Mouse (Mus musculus): Measurements from ENCODE around the gene Gnai2.
"Not testable (repeated sequence)": the region's sequence is repeated elsewhere in the genome, so short reads cannot be mapped to it uniquely, and the experiment has no call there.

Gnai2 gene

DNA sequence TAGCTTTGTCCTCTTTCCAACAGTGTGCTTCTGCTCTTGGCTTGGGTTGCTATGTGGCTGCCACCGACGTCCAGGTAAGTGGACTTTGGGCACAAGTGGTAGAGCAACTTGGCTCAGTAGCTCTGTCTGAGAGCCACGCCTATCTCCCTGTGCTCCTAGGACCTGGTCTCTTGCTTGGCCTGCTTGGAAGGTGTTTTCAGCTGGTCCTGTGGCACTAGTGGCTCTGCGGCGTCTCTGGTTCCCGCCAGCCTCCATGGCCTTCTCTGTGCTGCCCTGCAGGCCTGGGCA is 44.5 kb downstream of the Gnai2 start:
- DNase-seq (ENCODE audit: extremely low spot score, low read depth, low spot score): no peak

DNA sequence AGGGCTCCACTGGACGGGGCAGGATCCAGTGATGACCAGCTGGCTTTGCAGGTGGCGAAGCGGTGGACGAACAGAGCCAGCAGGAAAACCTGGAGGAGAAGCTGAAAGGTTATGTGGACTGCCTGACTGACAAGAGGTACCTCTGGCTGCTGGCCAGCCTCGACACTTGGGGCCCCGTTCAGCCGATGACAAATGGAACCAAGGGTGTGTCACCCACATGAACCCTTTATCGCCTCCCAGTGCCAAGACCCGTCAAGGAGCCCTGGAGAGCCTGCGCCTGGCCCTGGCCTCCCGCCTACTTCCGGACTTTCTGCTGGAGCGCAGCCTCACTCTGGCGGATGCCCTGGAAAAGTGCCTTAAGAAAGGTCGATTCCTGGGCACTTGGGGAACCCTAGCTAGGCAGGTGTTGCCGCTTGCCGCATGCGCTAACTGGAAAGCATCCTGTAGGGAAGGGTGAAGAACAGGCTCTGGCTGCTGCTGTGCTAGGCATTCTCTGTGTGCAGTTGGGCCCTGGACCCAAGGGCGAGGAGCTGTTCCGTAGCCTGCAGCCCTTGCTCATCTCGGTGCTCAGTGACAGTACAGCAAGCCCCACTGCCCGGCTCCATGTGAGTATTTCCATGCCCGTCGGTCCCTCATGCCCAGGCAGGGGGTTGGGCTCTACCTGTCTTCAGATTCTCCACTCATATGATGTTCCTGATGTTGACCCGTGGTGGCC is 45.0 kb downstream of the Gnai2 start:
- no peak for DNase-seq (ENCODE audit: extremely low spot score, low read depth, low spot score)

DNA sequence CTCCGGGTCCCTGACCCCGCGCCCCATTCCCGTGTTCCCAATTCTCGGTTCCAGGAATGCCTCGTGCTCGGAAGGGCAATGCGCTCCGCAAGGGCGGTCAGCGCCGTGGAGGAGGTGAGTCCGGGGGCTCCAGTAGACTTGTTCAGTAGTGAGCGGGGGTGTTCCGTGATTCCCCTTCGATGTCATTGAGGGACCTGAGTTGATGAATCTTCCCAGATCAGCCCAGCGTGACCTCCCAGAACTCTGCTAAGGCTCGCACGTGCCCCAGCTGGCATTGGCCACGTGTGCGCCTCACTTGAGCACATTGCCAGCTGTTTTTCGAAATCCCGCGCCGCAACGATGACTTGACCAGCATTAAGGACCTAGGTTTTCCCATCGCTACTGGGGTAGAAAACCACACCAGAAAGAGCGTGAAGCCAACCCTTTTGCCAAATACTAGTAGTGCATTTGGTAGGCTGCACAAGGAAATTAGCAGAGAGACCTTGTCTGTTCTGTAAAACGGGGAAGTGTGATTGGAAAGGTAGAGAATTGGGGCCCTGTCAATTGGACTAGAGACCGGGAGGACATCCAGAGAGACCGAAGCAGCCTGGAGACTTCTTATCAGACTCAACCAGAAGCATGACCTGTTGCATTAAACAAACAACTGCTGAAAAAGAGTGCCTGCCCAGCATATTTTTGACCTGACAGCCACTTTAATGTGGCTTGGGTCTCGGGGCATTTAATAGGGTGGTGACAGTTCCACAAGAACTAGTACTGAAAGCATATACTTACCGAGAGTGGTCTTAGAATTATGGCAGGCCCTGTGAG is 47.1 kb downstream of the Gnai2 start:
- no peak for DNase-seq (ENCODE audit: extremely low spot score, low read depth, low spot score)

DNA sequence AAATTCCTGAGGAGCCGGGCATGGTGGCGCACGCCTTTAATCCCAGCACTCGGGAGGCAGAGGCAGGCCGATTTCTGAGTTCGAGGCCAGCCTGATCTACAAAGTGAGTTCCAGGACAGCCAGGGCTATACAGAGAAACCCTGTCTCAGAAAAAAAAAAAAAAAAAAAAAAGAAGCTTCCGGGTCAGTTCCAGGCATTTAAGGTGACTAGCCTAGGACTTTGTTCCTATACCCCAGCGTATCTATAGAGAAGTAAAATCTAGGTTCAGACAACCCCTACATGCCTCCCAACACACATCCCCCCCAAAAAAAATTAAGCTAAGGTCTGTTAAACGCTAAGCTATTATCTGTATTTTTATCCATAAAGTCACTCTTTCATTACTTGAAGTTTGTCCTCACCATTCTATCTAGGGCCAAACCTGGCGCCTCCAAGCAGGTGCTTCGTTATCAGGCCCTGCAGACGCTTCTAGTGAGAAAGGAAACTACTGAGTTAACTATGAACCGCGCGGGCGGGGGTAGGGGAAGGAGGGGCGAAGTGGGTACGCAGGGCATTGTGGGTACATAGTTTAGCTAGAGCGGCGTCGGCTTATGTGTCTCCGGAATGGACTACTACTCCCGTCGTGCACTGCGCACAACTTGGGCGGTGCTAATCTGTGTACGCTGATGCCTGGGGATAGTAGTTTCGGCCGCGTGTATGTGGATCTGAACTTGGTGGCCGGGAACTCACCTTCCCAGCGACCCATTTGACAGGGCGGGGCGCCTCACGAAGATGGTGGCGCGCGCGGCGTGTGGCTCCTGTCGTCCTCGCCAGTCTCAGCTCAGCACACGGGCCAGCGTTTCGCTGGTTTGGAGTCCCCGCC is 48.0 kb downstream of the Gnai2 start, which contains the start of gene Ifrd2:
Ifrd2 (plus strand) TSS at position 669 of the 859 bp plus-strand sequence.
- peak; percentile 92 for DNase-seq (ENCODE audit: extremely low spot score, low read depth, low spot score)

DNA sequence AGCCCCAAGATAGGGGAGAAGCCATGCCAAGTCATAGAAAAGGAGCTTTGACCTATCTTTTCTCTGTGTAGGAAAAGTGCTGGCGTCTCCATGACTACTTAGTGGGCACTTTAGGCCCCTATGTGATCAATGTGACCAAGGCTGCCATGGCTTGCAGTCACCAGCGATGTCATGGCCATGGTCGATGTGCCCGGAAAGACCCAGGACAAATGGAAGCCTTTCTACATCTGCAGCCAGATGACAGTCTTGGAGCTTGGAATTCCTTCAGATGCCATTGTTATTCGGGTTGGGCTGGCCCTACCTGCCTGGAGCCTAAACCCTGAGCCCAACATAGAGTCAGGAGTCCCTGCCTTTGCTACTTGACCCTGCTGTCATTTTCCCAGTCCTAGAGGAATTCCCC is 48.7 kb downstream of the Gnai2 start:
- no peak for DNase-seq (ENCODE audit: extremely low spot score, low read depth, low spot score)

DNA sequence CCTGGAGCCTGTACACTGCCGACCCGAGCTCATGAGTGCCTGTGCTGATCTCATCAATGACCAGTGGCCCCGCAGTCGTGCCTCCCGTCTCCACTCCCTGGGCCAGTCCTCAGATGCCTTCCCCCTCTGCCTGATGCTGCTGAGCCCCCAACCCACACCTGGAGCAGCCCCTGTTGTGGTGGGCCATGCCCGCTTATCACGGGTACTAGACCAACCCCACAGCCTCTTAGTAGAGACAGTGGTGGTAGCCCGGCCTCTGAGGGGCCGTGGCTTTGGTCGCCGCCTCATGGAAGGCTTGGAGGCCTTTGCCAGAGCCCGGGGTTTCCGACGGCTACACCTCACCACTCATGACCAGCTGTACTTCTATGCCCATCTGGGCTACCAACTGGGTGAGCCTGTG is 52.0 kb downstream of the Gnai2 start:
- no peak for DNase-seq (ENCODE audit: extremely low spot score, low read depth, low spot score)

DNA sequence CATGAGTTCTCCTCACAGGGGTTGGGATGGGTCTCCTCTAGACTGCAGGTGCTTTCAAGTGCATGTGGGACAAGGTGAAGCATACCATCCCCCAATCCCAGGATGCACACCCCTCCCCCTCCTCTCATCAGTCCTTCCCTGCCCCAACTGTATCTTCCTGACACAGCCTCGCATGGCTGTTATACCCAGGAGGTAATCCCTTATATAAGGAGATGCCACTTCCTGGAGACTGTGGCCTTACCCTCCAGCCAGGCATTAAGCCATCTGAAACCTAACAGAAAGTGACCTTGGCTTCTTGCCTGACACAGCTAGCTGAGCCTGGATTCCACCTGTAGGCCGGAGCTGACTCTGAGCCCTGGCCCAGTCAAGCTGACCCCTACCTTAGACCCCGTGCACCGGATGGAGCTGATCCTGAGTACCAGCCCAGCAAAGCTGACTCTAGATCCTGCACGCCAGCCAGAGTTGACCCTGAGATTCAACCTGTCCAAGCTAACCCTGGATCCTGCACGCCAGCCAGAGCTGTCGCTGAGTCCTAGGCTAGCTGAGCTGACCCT is 52.6 kb downstream of the Gnai2 start:
- no peak for DNase-seq (ENCODE audit: extremely low spot score, low read depth, low spot score)

DNA sequence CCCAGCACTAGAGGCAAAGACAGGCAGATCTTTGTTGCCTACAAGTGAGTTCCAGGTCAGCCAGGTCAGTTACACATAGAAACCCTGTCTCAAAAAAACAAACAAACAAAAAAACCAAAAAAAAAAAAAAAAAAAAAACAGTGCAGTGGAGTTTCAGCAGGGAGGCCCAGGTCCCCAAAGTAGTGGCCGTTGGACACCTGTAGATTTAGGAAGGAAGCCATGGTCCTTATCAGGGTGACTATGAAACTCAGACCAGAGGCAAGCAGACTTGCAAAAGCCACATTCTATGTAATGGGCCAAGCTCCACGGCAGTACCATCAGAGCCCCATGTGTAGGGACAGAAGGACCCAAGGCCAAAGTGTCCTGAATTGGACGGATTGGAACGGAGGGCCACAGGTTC is 53.6 kb downstream of the Gnai2 start:
- DNase-seq (ENCODE audit: extremely low spot score, low read depth, low spot score): no peak

DNA sequence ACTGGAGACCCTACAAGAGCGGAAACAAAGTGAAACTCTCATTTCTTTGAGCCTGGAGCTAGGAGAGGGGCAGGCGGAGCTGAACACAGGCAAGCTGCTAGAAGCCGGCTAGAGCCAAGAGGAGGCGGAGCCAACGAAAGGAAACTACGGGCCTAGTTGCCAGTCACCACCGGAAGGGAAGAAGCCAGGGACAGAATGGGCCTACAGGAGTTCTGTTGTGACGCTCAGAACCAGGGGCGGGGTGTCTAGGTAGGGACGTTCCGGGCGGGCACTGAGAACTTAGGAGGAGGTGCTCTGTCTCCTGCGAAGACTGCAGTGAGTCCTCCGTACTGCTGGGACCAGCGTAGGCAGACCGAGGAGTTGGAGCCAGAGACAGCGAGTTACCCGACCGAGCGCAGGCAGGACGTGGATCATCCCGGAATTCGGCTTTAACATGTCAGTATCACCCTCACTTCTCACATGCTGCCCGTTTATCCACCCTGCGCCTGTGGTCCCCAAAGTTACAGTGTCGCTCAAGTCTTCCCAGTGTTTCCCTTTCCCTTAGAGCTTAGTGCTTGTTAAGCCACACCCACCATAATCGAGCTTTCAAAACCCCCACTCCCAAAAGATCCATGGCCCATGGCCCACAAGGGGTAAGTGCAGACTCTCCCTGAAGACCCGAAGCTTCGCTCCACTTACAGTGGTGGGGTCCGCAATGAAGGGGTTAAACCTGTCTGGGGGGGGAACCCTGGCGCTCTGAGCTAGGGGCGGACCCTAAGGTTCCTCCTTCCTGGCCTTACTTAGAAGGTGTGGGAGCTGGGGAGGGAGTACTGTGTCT is 54.5 kb downstream of the Gnai2 start, which contains the start of gene Hyal3:
Hyal3 (plus strand) TSS at position 318 of the 817 bp plus-strand sequence.
- DNase-seq (ENCODE audit: extremely low spot score, low read depth, low spot score): no peak

DNA sequence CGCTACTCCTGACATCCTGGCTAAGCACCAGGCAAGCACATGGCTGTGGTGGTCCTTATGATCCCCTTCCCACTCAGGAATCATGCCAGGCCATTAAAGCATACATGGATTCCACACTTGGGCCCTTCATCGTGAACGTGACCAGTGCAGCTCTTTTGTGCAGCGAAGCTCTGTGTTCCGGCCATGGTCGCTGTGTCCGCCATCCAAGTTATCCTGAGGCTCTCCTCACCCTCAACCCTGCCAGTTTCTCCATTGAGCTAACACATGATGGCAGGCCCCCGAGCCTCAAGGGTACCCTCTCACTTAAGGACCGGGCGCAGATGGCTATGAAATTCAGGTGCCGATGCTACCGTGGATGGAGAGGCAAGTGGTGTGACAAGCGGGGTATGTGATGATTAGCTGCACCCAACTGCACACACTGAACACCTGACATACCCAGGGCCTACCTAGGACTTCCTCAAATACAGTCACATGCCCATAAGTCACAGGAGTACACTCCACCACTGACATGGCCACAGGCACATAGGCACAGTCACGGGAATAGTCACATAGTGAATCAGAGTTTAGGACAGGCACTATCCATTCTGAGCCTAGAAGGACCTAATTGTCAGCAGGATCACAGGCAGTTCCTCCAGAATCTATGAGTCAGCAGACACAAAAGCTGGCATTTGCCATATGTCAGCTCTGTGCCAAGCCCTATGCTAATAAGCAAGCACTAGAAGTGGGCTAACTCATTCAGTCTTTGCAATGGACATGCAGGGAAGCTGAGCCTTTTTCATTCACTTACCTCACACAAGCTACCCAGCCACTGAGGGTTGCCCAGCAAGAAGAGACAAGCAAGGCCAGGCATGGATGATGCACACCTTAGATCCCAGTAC is 55.9 kb downstream of the Gnai2 start:
- no peak for DNase-seq (ENCODE audit: extremely low spot score, low read depth, low spot score)

DNA sequence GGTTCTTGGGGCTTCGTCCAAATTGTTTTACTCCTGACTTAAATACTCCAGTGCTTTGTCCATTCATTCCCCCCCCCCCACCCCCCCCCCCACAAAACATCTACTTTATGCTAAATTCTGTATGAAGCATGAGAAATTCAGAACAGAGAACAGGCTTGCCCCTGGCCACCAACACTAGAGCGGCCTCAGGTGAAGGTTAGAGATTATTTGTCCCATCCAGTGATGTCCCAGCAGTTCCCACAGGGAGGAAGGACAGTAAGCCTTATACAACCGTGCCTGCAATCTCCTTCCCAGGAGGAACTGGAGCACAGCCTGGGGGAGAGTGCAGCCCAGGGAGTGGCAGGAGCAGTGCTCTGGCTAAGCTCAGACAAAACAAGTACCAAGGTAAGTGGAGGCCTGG is 56.6 kb downstream of the Gnai2 start, which contains the start of gene Naa80:
Naa80 (plus strand) TSS at position 301 of the 400 bp plus-strand sequence.
- DNase-seq (ENCODE audit: extremely low spot score, low read depth, low spot score): no peak

DNA sequence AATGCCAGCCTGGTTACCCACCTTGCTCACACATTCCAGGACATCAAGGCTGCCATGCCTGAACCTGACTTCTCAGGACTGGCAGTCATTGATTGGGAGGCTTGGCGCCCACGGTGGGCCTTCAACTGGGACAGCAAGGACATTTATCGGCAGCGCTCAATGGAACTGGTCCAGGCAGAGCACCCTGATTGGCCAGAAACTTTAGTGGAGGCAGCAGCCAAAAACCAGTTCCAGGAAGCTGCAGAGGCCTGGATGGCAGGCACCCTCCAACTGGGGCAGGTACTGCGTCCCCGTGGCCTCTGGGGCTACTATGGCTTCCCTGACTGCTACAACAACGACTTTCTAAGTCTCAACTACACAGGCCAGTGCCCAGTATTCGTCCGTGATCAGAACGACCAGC is 57.3 kb downstream of the Gnai2 start:
- DNase-seq (ENCODE audit: extremely low spot score, low read depth, low spot score): no peak

DNA sequence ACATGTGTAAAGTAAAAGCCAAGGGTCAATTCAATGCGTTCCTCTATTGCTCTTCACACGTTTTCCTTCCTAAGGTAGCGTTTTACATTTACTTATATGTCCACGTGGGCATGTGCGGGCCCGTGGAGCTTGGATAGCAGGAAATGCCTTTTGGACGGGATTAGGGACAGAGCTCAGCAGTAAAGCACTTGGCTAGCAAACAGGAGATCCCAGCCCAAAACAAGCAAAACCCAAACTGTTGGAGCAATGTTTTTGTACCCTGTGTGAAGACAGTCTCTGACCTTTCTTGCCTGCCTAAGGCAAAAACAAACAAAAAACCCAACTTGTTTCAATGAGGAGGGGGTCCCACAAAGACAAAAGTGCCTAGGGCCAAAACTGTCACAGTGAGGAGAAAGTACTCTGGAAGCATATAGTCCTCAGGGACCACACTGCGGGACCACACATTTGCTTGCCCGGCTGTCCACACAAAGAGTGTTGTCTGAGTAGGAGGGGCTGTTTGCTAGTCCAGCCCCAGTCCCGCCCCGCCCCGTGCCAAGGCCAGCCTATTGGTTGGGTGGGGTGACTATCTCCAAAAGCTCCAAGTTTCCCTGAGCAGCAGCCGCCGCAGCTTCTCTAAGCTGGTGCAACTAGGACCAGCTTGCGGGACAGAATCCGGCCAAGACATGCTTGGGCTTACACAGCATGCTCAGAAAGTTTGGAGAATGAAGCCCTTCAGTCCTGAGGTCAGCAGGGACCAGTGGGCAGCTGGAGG is 58.6 kb downstream of the Gnai2 start, which contains the start of gene Hyal1:
Hyal1 (plus strand) TSS at position 571 of the 751 bp plus-strand sequence.
- no peak for DNase-seq (ENCODE audit: extremely low spot score, low read depth, low spot score)

DNA sequence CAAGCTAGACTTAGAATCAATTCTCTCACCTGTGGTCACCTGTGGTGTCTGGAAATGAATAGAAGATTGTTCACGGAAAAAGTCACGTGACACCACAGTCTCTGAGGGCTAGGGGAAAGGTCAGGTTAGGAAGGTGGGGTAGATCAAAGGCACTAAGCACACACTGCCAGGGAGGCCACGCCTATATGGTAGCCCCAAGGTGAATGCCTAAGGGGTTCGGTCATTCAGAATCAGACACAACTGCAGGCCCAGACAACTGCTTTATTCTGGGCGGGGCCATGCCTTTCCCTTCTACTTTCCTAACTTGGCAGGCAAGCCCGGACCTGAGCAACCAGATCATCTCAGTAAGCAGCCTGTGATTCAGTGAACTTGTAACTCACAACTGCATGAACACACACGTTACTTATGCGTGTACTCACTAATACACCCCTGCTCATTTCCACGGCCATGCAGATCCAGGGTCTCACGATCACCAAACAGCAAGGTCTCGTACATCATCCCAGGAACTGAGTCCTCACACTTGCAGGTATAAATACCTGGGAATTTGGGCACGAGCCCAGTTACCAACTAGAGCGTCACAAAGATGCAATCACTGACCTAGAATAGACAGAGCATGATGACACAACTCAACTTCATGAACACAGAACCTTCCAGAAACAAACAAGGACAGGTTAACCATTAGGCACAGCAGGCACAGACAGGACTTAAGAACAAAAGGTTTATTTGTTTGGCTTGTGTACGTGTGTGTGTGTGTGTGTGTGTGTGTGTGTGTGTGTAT is 59.4 kb downstream of the Gnai2 start:
- DNase-seq (ENCODE audit: extremely low spot score, low read depth, low spot score): no peak

DNA sequence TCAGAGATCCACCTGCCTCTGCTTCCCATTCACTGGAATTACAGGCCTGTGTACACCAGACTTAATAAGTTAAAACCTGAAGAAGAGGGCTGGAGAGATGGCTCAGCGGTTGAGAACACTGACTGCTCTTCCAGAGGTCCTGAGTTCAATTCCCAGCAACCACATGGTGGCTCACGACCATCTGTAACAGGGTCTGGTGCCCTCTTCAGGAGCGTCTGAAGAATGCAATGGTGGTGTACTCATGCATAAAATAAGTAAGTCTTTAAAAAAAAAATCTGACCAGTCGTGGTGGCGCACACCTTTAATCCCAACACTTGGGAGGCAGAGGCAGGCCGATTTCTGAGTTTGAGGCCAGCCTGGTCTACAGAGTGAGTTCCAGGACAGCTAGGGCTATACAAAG is 61.4 kb downstream of the Gnai2 start:
- DNase-seq (ENCODE audit: extremely low spot score, low read depth, low spot score): not testable (repeated sequence)

DNA sequence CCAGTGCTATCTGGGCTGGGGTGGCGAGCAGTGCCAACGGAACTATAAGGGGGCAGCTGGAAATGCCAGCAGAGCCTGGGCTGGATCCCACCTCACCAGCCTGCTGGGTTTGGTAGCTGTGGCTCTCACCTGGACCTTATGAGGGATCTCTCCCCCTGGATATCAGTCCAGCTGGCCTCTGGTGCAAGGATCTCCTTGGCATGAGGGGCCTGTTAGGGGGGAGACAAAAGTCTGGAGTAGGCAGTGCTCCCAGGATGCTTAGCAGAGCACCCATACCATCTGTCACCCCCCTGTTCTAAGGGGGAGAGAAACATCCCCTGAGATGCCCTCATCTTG is 62.9 kb downstream of the Gnai2 start:
- no peak for DNase-seq (ENCODE audit: extremely low spot score, low read depth, low spot score)

DNA sequence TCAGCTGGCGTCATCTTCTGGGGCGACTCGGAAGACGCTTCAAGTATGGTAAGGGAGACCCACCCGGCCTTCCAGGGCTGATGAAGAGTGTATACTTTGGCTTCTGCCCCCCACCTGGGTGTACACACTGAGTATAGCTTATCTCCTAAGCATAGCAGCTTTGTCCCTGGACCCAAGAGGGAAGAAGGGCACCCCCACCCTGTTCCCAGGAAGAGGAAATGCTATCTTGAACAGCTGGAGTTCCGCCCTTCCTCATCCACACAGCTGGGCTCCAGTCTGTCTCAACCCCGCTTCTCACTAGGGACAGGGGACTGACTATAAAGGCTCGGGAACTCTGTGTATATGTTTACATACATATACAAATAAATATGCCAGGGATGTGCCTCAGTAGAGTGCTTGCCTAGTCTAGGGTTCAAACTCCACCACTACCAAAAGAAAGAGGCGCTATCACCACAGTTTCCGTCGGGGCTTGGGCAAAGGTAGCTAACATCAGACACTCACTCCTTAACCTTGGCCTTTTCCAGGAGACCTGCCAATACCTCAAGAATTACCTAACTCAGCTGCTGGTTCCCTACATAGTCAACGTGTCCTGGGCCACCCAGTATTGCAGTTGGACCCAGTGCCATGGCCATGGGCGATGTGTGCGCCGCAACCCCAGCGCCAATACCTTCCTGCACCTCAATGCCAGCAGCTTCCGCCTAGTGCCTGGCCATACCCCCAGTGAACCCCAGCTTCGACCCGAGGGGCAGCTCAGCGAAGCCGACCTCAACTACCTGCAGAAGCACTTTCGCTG is 63.4 kb downstream of the Gnai2 start:
- no peak for DNase-seq (ENCODE audit: extremely low spot score, low read depth, low spot score)

All from hindlimb bud, embryonic 11.5 days (tissue).